Mouse (Mus musculus) CH12.LX (cell line): ENCODE results near the gene Sf3a1. TPM values are rescaled to one million over a fixed set of nuclear protein-coding genes. Genes with fewer than 3 reads are reported as not detected.

ENCODE experiments used
- DNase-seq: peaks from one replicate; pipeline ENCODE4 v3.0.0-alpha.2; 2013; ENCODE audit errors: extremely low read depth
- H3K27ac ChIP-seq: 2 replicates; pipeline ENCODE4 v1.5.1; 2012; ENCODE audit warnings: low read depth, mild to moderate bottlenecking, control low read depth, moderate library complexity; ENCODE audit not compliant: insufficient read depth
- H3K27me3 ChIP-seq: replicated peaks from 2 replicates; pipeline ENCODE3; 2012; ENCODE audit warnings: inconsistent platforms
- H3K36me3 ChIP-seq, 2 experiments: replicated peaks in 1 of 2; 2 replicates each; pipeline versions ENCODE3 to v1.6.1; 2012; ENCODE audit warnings: inconsistent platforms in 1 of 2, low read length in 1 of 2, mild to moderate bottlenecking in 1 of 2, mixed read lengths in 1 of 2, moderate library complexity in 1 of 2; ENCODE audit not compliant: control insufficient read depth in 1 of 2, insufficient read depth in 1 of 2
- H3K4me1 ChIP-seq, 2 experiments: 2 replicates each; pipeline ENCODE4 v1.6.1; 2012; ENCODE audit warnings: inconsistent platforms in 1 of 2, moderate library complexity in 1 of 2; ENCODE audit not compliant: insufficient read depth in 2 of 2, control insufficient read depth in 1 of 2
- H3K4me2 ChIP-seq: 2 replicates; pipeline ENCODE4 v1.6.1; 2012; ENCODE audit warnings: low read depth, mild to moderate bottlenecking, control low read depth; ENCODE audit not compliant: poor library complexity, insufficient read depth, severe bottlenecking
- H3K4me3 ChIP-seq, 3 experiments: fragments of 150-350 bp in 1 of 3; sonication (generic) in 1 of 3; replicated peaks in 1 of 3; 2 replicates each; pipeline versions ENCODE3 to v1.5.1; 2011 to 2012; ENCODE audit warnings: low read depth in 2 of 3, low read length in 2 of 3, mild to moderate bottlenecking in 2 of 3, moderate library complexity in 2 of 3, control low read depth in 1 of 3, improper control_type of control experiment in 1 of 3, inconsistent platforms in 1 of 3, mixed read lengths in 1 of 3; ENCODE audit not compliant: poor library complexity in 1 of 3
- H3K79me2 ChIP-seq: replicated peaks from 2 replicates; pipeline ENCODE4 v1.6.1; 2012; ENCODE audit warnings: mild to moderate bottlenecking, moderate library complexity; ENCODE audit not compliant: control insufficient read depth, poor library complexity, insufficient read depth, severe bottlenecking; ENCODE audit errors: extremely low read depth
- H3K9ac ChIP-seq: 2 replicates; pipeline ENCODE4 v1.6.1; 2012; ENCODE audit warnings: low read depth, mild to moderate bottlenecking, control low read depth, moderate library complexity; ENCODE audit not compliant: insufficient read depth
- H3K9me3 ChIP-seq: replicated peaks from 2 replicates; pipeline ENCODE3; 2012; ENCODE audit warnings: low read length, inconsistent platforms, mixed read lengths
- BHLHE40 ChIP-seq: IDR thresholded peaks from 2 replicates; pipeline ENCODE4 v1.6.1; 2011; ENCODE audit warnings: mild to moderate bottlenecking, low read depth, low read length, improper control_type of control experiment
- CHD1 ChIP-seq: IDR thresholded peaks from 2 replicates; pipeline ENCODE4 v1.6.1; 2012; ENCODE audit warnings: low read depth, low read length, improper control_type of control experiment, inconsistent platforms
- CHD2 ChIP-seq: IDR thresholded peaks from 2 replicates; pipeline ENCODE4 v1.6.1; 2011; ENCODE audit warnings: low read length, improper control_type of control experiment
- CTCF ChIP-seq, 2 experiments: IDR thresholded peaks in 1 of 2; conservative IDR thresholded peaks in 1 of 2; 2 replicates each; pipeline ENCODE4 v1.5.1; 2011 to 2012; ENCODE audit warnings: low read depth in 2 of 2, low read length in 2 of 2, improper control_type of control experiment in 1 of 2, inconsistent platforms in 1 of 2, mild to moderate bottlenecking in 1 of 2, moderate library complexity in 1 of 2
- E2F4 ChIP-seq: IDR thresholded peaks from 2 replicates; pipeline ENCODE4 v1.6.1; 2011; ENCODE audit warnings: low read depth, low read length, improper control_type of control experiment; ENCODE audit not compliant: insufficient replicate concordance
- ELF1 ChIP-seq: IDR thresholded peaks from 2 replicates; pipeline ENCODE4 v1.6.1; 2014; ENCODE audit warnings: low read depth, mild to moderate bottlenecking, inconsistent platforms, low read length, improper control_type of control experiment
- EP300 ChIP-seq: IDR thresholded peaks from 2 replicates; pipeline ENCODE4 v1.6.1; 2011; ENCODE audit warnings: low read length, improper control_type of control experiment
- ETS1 ChIP-seq: conservative IDR thresholded peaks from 2 replicates; pipeline ENCODE4 v1.6.1; 2012; ENCODE audit warnings: low read depth, mild to moderate bottlenecking, inconsistent platforms, low read length, improper control_type of control experiment, moderate library complexity
- GABPA ChIP-seq: IDR thresholded peaks from 2 replicates; pipeline ENCODE4 v1.6.1; 2012; ENCODE audit warnings: low read depth, low read length, improper control_type of control experiment, inconsistent platforms; ENCODE audit not compliant: insufficient replicate concordance
- HCFC1 ChIP-seq: IDR thresholded peaks from 2 replicates; pipeline ENCODE4 v1.6.1; 2012; ENCODE audit warnings: low read depth, mild to moderate bottlenecking, inconsistent platforms, low read length, improper control_type of control experiment
- IRF4 ChIP-seq: IDR thresholded peaks from 2 replicates; pipeline ENCODE4 v1.6.1; 2014; ENCODE audit warnings: low read depth, mild to moderate bottlenecking, inconsistent platforms, low read length, improper control_type of control experiment
- JUN ChIP-seq: IDR thresholded peaks from 2 replicates; pipeline ENCODE4 v1.6.1; 2011; ENCODE audit warnings: low read depth, mild to moderate bottlenecking, low read length, improper control_type of control experiment, moderate library complexity; ENCODE audit not compliant: insufficient read depth
- JUND ChIP-seq: conservative IDR thresholded peaks from 2 replicates; pipeline ENCODE4 v1.6.1; 2011; ENCODE audit warnings: low read depth, low read length, improper control_type of control experiment
- KAT2A ChIP-seq: IDR thresholded peaks from 2 replicates; pipeline ENCODE4 v1.6.1; 2012; ENCODE audit warnings: low read length, improper control_type of control experiment, inconsistent platforms; ENCODE audit not compliant: insufficient replicate concordance
- MAFK ChIP-seq: IDR thresholded peaks from 2 replicates; pipeline ENCODE4 v1.6.1; 2011; ENCODE audit warnings: low read length, improper control_type of control experiment; ENCODE audit not compliant: insufficient replicate concordance
- MAX ChIP-seq: IDR thresholded peaks from 2 replicates; pipeline ENCODE4 v1.6.1; 2011; ENCODE audit warnings: low read length, improper control_type of control experiment
- MAZ ChIP-seq: IDR thresholded peaks from 2 replicates; pipeline ENCODE4 v1.6.1; 2012; ENCODE audit warnings: low read depth, mild to moderate bottlenecking, inconsistent platforms, low read length, improper control_type of control experiment, moderate library complexity
- MEF2A ChIP-seq: IDR thresholded peaks from 2 replicates; pipeline ENCODE4 v1.6.1; 2014; ENCODE audit warnings: low read depth, mild to moderate bottlenecking, inconsistent platforms, low read length, improper control_type of control experiment, borderline replicate concordance
- MXI1 ChIP-seq: IDR thresholded peaks from 2 replicates; pipeline ENCODE4 v1.6.1; 2011; ENCODE audit warnings: mild to moderate bottlenecking, low read depth, low read length, improper control_type of control experiment
- MYC ChIP-seq: IDR thresholded peaks from 2 replicates; pipeline ENCODE4 v1.6.1; 2011; ENCODE audit warnings: low read depth, mild to moderate bottlenecking, improper control_type of control experiment, low read length
- NELFE ChIP-seq: IDR thresholded peaks from 2 replicates; pipeline ENCODE4 v1.6.1; 2011; ENCODE audit warnings: low read depth, low read length, improper control_type of control experiment
- NRF1 ChIP-seq: IDR thresholded peaks from 2 replicates; pipeline ENCODE4 v1.6.1; 2014; ENCODE audit warnings: low read depth, mild to moderate bottlenecking, inconsistent platforms, low read length, improper control_type of control experiment, moderate library complexity
- PAX5 ChIP-seq: IDR thresholded peaks from 2 replicates; pipeline ENCODE4 v1.6.1; 2012; ENCODE audit warnings: low read length, inconsistent platforms, mixed read lengths
- POLR2A ChIP-seq: IDR thresholded peaks from 2 replicates; pipeline ENCODE4 v1.6.1; 2011; ENCODE audit warnings: low read depth, mild to moderate bottlenecking, improper control_type of control experiment, low read length
- POLR2AphosphoS2 ChIP-seq: IDR thresholded peaks from 2 replicates; pipeline ENCODE4 v1.6.1; 2011; ENCODE audit warnings: low read depth, low read length, improper control_type of control experiment
- RAD21 ChIP-seq: IDR thresholded peaks from 2 replicates; pipeline ENCODE4 v1.6.1; 2011; ENCODE audit warnings: low read depth, mild to moderate bottlenecking, low read length, improper control_type of control experiment, moderate library complexity
- RCOR1 ChIP-seq: conservative IDR thresholded peaks from 2 replicates; pipeline ENCODE4 v1.6.1; 2012; ENCODE audit warnings: low read depth, mild to moderate bottlenecking, inconsistent platforms, low read length, improper control_type of control experiment
- SIN3A ChIP-seq: IDR thresholded peaks from 2 replicates; pipeline ENCODE4 v1.6.1; 2012; ENCODE audit warnings: low read length, improper control_type of control experiment, inconsistent platforms
- SMC3 ChIP-seq: IDR thresholded peaks from 2 replicates; pipeline ENCODE4 v1.6.1; 2011; ENCODE audit warnings: low read depth, low read length, improper control_type of control experiment
- TBP ChIP-seq: conservative IDR thresholded peaks from 2 replicates; pipeline ENCODE4 v1.6.1; 2011; ENCODE audit warnings: low read depth, low read length, improper control_type of control experiment
- TCF12 ChIP-seq: IDR thresholded peaks from 2 replicates; pipeline ENCODE4 v1.6.1; 2014; ENCODE audit warnings: low read depth, mild to moderate bottlenecking, inconsistent platforms, low read length, improper control_type of control experiment
- UBTF ChIP-seq: IDR thresholded peaks from 2 replicates; pipeline ENCODE4 v1.6.1; 2012; ENCODE audit warnings: low read depth, mild to moderate bottlenecking, inconsistent platforms, low read length, improper control_type of control experiment, moderate library complexity
- USF1 ChIP-seq: IDR thresholded peaks from 2 replicates; pipeline ENCODE4 v1.6.1; 2014; ENCODE audit warnings: low read depth, mild to moderate bottlenecking, inconsistent platforms, low read length, improper control_type of control experiment
- USF2 ChIP-seq: conservative IDR thresholded peaks from 2 replicates; pipeline ENCODE4 v1.6.1; 2011; ENCODE audit warnings: low read depth, low read length, improper control_type of control experiment
- ZC3H11A ChIP-seq: IDR thresholded peaks from 2 replicates; pipeline ENCODE4 v1.6.1; 2012; ENCODE audit warnings: low read depth, mild to moderate bottlenecking, inconsistent platforms, low read length, improper control_type of control experiment
- ZKSCAN1 ChIP-seq: IDR thresholded peaks from 2 replicates; pipeline ENCODE4 v1.6.1; 2012; ENCODE audit warnings: low read depth, inconsistent platforms, low read length, improper control_type of control experiment, borderline replicate concordance
- ZMIZ1 ChIP-seq: IDR thresholded peaks from 2 replicates; pipeline ENCODE4 v1.6.1; 2012; ENCODE audit warnings: low read depth, mild to moderate bottlenecking, inconsistent platforms, low read length, improper control_type of control experiment
- ZNF384 ChIP-seq: IDR thresholded peaks from 2 replicates; pipeline ENCODE4 v1.6.1; 2012; ENCODE audit warnings: low read depth, low read length, improper control_type of control experiment, inconsistent platforms
- dilution Hi-C: fragments of 300-500 bp; cut with MboI; formaldehyde crosslinking; loops from 2 replicates; pipeline ENCODE4 v1.14.3; 2020; ENCODE audit warnings: low sequenced_read_pairs; ENCODE audit not compliant: extremely low pct_unique_long_range_greater_than_20kb, extremely low pct_ligation_motif_present
- in situ Hi-C: fragments of 300-500 bp; cut with MboI; formaldehyde crosslinking; loops from 3 replicates; pipeline ENCODE4 v1.14.3; 2019; ENCODE audit warnings: low sequenced_read_pairs, low pct_ligation_motif_present, low pct_unique_long_range_greater_than_20kb, mixed read lengths
- polyA plus RNA-seq: library from polyadenylated mRNA; unstranded; fragments of >175 nt; gene quantifications from 2 replicates; pipeline ENCODE4 v1.2.1, GENCODE M21; 2012; ENCODE audit warnings: low read depth; ENCODE audit not compliant: insufficient read length
- total RNA-seq, 2 experiments: library from RNA; depleted of rRNA; stranded (reverse); fragments of 300-350 nt in 1 of 2; fragments of >200 nt in 1 of 2; gene quantifications; 2 replicates each; pipeline ENCODE4 v1.2.3; 2012 to 2014

Sf3a1 gene
- total and polyA plus RNA-seq, 3 experiments = 29.5 to 97.6 (median 46.5) TPM

GRCm38 (mm10) chr11:4123922-4124321, 36.2 kb upstream of the Sf3a1 start:
- H3K9ac ChIP-seq = peak overlapping the region; percentile 95
- peaks cover 22% of the 10 kb centered on the region for H3K9me3 ChIP-seq
- H3K79me2 ChIP-seq = no peaks in the 10 kb centered on the region
- peak; percentile 94 for DNase-seq
- dilution Hi-C loops = no loop called here
- H3K36me3 ChIP-seq = peaks cover 4 to 24% of the 10 kb centered on the region in 2 experiments
- H3K4me2 ChIP-seq = peak overlapping the region; percentile 21
- no peak for TF ChIP-seq USF1
- TF ChIP-seq POLR2A = no peak
- TF ChIP-seq E2F4 = no peak
- TF ChIP-seq RAD21 = peak; percentile 90
- no peak for TF ChIP-seq ZKSCAN1
- no peak for TF ChIP-seq JUND
- peak; percentile 55; the same call in 1 of the 2 replicates for TF ChIP-seq MXI1
- TF ChIP-seq PAX5 = no peak
- TF ChIP-seq KAT2A = 0 out of 2 replicates have a peak, but pooled peaks have one; percentile 32
- TF ChIP-seq NELFE = no peak
- no peak for TF ChIP-seq MAFK
- TF ChIP-seq TCF12 = no peak
- no peak for TF ChIP-seq RCOR1
- no peak for TF ChIP-seq CHD2
- TF ChIP-seq SIN3A = no peak; the same call in 1 of the 2 replicates
- no peak for TF ChIP-seq MAZ
- TF ChIP-seq BHLHE40 = peak; percentile 23; the same call in 1 of the 2 replicates
- peak; percentile 42; the same call in 1 of the 2 replicates for TF ChIP-seq MEF2A
- TF ChIP-seq USF2 = no peak
- no peak for TF ChIP-seq NRF1
- TF ChIP-seq JUN = no peak
- peak; percentile 92 for TF ChIP-seq IRF4
- TF ChIP-seq TBP = no peak
- TF ChIP-seq ZNF384 = no peak
- no peak for TF ChIP-seq EP300
- no peak for TF ChIP-seq ZC3H11A
- TF ChIP-seq ELF1 = peak; percentile 82
- TF ChIP-seq SMC3 = peak; percentile 86
- TF ChIP-seq UBTF = no peak
- no peak for TF ChIP-seq CHD1
- no peak for TF ChIP-seq POLR2AphosphoS2
- peak; percentile 98 to 99 for TF ChIP-seq CTCF (conservative IDR thresholded peaks at IDR 0.05 in 1 of 2, IDR thresholded peaks at IDR 0.05 in 1 of 2; ENCODE audit: low read depth in 2 of 2, low read length in 2 of 2)
- TF ChIP-seq MYC = peak; percentile 84
- TF ChIP-seq ZMIZ1 = no peak
- TF ChIP-seq MAX = peak; percentile 73; the same call in 1 of the 2 replicates
- TF ChIP-seq GABPA = no peak
- no peak for TF ChIP-seq ETS1
- TF ChIP-seq HCFC1 = peak; percentile 43
- in situ Hi-C loops = no loop called here
- H3K27me3 ChIP-seq = no peaks in the 10 kb centered on the region
- H3K4me3 ChIP-seq = peak overlapping the region in 2 of 3 experiments; percentile 58 to 79
- H3K27ac ChIP-seq = peak overlapping the region; percentile 88; the same call in 1 of the 2 replicates
- H3K4me1 ChIP-seq = peaks cover 8 to 24% of the 10 kb centered on the region in 2 experiments
